Mouse (Mus musculus): ENCODE measurements around the gene Pgbd1. TPM values are rescaled to one million over a fixed set of nuclear protein-coding genes. Genes with fewer than 3 reads are reported as not detected.

The Pgbd1 gene
- polyA plus RNA-seq, 1 experiment from 2014 or later: 3.1 TPM

DNA sequence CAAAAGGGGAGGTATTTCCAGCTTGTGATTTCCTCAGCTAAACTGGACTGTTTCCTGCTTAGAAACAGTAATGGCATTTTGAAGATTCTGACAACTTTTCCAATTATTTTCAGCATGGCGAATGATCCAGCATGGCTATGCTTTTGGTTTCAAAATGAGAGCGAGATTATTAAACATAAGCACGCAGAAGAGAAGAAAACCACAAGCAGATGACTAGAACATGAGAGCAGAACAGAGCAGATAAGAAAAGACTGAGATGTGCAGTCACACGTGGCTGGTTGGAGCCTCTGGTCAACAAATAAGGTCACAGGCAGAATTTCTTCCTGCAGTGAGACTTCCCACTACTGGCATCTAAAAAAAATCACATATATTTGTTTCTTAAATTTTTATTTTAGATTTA lies 25.6 kb downstream of the Pgbd1 start:
- no peaks in the 10 kb centered on the region for H3K27me3 ChIP-seq (replicated peaks)
- 0 out of 2 replicates have a peak overlapping the region, but pooled peaks have one; percentile 36 for H3K4me2 ChIP-seq
- no peak for ATAC-seq (ENCODE audit: insufficient number of reproducible peaks, low FRiP score)
- 54% methylated on average over 4 of the region's 4 CpGs for WGBS
- H3K27ac ChIP-seq (ENCODE audit: poor library complexity, severe bottlenecking): peak overlapping the region; percentile 60
- no peaks in the 10 kb centered on the region for H3K36me3 ChIP-seq
- H3K9ac ChIP-seq: no peak overlapping the region
- no peaks in the 10 kb centered on the region for H3K9me3 ChIP-seq (replicated peaks)
- H3K4me3 ChIP-seq: no peak overlapping the region
- H3K4me1 ChIP-seq (replicated peaks): peaks cover 25% of the 10 kb centered on the region

DNA sequence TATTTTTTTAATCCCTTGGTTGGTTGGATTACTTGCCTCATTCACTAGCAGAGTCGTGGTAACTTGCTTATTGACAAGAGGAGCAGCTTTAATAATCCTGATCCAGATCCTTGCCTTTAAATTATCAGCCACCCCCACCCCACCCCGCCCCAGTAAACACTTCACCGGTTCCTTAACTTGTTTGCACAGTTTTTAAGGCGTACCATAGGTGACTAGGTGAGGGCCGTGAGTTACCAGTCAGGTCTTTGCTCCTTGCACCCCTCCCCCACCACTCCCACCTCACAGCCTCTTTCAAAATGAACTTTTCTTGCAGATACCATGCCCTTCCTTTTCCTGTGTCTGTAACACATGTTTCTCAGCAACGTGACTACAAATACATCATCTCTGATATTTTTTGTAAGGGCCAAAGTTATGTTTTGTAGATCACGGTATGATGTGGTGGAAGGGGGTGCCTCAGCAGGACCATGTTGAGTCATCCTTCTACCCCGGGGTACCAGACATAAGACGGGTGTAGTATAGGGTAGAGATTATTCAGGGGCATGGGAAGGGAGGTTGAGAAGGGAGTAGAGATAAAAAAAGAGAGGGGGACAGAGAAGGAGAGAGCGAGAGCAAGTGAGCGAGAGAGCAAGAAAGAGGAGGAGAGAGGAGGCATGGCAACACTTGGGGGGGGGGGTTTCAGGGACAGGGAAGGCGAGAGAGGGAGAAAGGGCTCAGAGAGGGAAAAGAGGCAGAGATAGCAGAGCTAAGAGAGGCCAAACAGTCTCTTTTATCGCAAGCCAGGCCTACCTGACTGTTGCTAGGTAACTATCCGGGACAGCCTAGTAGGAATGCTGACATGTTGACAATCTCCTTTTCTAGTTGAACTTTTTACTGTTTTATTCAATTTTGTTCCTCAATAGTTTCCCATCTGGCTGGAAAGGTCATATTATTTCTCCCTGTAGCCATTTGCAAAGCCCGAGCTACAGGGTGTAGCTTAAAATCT lies 26.3 kb downstream of the Pgbd1 start:
- Histone ChIP-seq H3K27me3 (replicated peaks) (no peaks in the 10 kb centered on the region), H3K4me1 (replicated peaks) (peaks cover 25% of the 10 kb centered on the region), H3K9ac (no peak overlapping the region), H3K9me3 (replicated peaks) (no peaks in the 10 kb centered on the region), H3K4me2 (peak overlapping the region; percentile 36), H3K27ac (ENCODE audit: poor library complexity, severe bottlenecking) (peak overlapping the region; percentile 60), H3K36me3 (no peaks in the 10 kb centered on the region), H3K4me3 (no peak overlapping the region)
- WGBS: 40% methylated on average over 15 of the region's 15 CpGs
- ATAC-seq (ENCODE audit: insufficient number of reproducible peaks, low FRiP score): peak; percentile 42; the same call in 1 of the 2 replicates

GRCm38 (mm10) chr13:21408805-21409459 lies 31.9 kb downstream of the Pgbd1 start:
- Histone ChIP-seq H3K9me3 (replicated peaks) (no peaks in the 10 kb centered on the region), H3K4me2 (peak overlapping the region; percentile 74), H3K27ac (ENCODE audit: poor library complexity, severe bottlenecking) (peak overlapping the region; percentile 85; the same call in 1 of the 2 replicates), H3K27me3 (replicated peaks) (no peaks in the 10 kb centered on the region), H3K4me3 (peak overlapping the region; percentile 54), H3K36me3 (no peaks in the 10 kb centered on the region), H3K4me1 (replicated peaks) (no peaks in the 10 kb centered on the region; the same call in 1 of the 2 replicates), H3K9ac (peak overlapping the region; percentile 70)
- ATAC-seq (ENCODE audit: insufficient number of reproducible peaks, low FRiP score): no peak
- WGBS: 50% methylated on average over 11 of the region's 11 CpGs

DNA sequence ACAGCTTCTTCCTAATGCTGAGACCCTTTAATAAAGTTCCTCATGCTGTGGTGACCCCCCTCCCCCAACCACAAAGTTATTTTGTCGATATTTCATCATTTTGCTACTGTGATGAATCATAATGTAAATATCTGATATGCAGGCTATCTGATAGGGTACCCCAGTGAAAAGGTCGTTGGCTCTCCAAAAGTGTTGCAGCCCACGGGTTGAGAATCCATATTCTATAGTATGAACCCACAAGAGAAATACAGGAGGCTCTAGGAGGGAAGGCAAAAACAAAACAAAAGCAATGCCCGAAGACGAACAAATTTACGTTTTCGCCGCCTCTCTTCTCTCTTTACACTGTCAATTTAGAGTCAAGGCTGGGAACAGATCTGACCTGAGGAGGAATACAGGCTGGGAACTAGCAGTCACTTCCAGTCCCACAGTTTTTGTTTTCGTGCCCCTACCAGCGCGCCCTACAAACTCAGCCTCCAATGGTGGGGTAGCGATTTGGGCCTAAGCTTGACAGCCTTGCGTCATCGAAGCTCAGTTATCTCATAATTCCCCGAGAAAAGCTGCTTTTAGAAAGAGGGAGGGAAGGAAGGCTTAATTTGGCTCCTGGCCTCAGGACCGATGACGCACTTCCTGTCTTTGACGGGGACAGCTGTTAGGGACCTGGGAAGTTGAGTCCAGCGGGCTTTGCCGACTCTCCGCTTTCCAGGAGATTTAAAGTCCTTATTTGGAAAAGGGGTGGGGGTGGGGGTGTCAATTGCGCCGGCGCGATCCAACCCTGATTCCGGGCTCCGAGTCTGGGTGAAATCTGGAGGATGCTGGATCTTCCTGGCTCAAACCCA lies 32.7 kb downstream of the Pgbd1 start:
- Histone ChIP-seq H3K27ac (ENCODE audit: poor library complexity, severe bottlenecking) (peak overlapping the region; percentile 85), H3K27me3 (replicated peaks) (no peaks in the 10 kb centered on the region), H3K9ac (peak overlapping the region; percentile 70), H3K36me3 (no peaks in the 10 kb centered on the region), H3K4me2 (peak overlapping the region; percentile 74), H3K4me3 (peak overlapping the region; percentile 54), H3K9me3 (replicated peaks) (no peaks in the 10 kb centered on the region), H3K4me1 (replicated peaks) (no peaks in the 10 kb centered on the region; the same call in 1 of the 2 replicates)
- ATAC-seq (ENCODE audit: insufficient number of reproducible peaks, low FRiP score): peak; percentile 92
- WGBS: 3% methylated on average over 27 of the region's 27 CpGs

- ATAC-seq (ENCODE audit: insufficient number of reproducible peaks, low FRiP score): no peak
- WGBS: 73% methylated on average over 11 of the region's 11 CpGs
- peak overlapping the region; percentile 74; the same call in 1 of the 2 replicates for H3K4me2 ChIP-seq
- H3K4me1 ChIP-seq (replicated peaks): no peaks in the 10 kb centered on the region; the same call in 1 of the 2 replicates
- no peaks in the 10 kb centered on the region for H3K9me3 ChIP-seq (replicated peaks)
- H3K4me3 ChIP-seq: no peak overlapping the region
- no peaks in the 10 kb centered on the region for H3K36me3 ChIP-seq
- H3K27me3 ChIP-seq (replicated peaks): no peaks in the 10 kb centered on the region
- peak overlapping the region; percentile 85 for H3K27ac ChIP-seq (ENCODE audit: poor library complexity, severe bottlenecking)
- no peak overlapping the region for H3K9ac ChIP-seq
These were observed 33.5 kb downstream of the Pgbd1 start for GRCm38 (mm10) chr13:21407341-21407740.

DNA sequence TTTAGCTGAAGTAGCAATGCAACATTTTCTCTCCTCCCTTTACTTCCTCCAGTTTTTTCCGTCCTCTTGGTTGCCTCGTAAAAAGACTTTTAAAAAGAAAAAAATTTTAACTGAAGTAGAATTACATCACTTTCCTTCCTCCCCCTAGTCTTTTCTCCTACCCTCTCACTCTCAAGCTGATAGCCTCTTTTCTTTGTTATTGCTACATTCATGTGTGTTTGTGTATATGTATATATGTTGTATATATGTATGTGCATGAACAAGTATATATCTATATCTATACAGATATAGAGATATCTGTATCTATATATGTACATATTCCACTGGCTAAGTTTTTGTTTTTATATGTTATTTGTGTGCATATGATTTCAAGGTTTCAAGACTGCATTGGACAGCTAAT lies 38.0 kb downstream of the Pgbd1 start:
- peaks cover 14% of the 10 kb centered on the region for H3K4me1 ChIP-seq (replicated peaks)
- no peaks in the 10 kb centered on the region for H3K9me3 ChIP-seq (replicated peaks)
- peaks cover 16% of the 10 kb centered on the region for H3K36me3 ChIP-seq
- WGBS: 0% methylated on average over 2 of the region's 2 CpGs
- peak overlapping the region; percentile 81; the same call in 1 of the 2 replicates for H3K9ac ChIP-seq
- H3K27ac ChIP-seq (ENCODE audit: poor library complexity, severe bottlenecking): no peak overlapping the region
- H3K4me2 ChIP-seq: peak overlapping the region; percentile 74
- ATAC-seq (ENCODE audit: insufficient number of reproducible peaks, low FRiP score): no peak
- peak overlapping the region; percentile 70 for H3K4me3 ChIP-seq
- H3K27me3 ChIP-seq (replicated peaks): no peaks in the 10 kb centered on the region

DNA sequence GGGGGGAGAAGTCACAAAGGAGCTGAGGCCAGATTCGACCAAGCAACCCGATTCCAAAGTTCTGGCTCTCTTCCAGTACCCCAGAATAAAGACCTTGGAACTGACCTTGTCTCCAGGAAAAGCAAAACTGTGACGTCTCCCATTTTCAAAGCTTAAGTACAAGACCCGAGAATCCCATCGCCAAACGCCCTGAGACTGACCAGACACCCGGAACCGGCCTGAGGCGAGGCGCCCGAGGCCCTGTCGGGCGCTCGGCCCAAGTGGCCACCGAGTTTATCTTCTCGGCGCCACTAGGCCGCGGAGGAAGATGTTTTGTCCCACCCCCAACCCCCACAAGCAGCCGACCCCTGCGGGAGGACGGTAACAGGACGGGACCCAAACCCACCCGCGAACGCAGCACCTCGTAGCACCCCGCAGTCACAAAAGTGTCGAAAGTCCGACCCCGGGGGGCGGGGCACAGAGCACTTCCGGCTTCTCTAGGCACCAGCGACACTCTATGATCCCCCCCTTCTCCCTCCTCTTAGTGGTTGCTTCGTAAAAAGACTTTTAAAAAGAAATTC lies 38.5 kb downstream of the Pgbd1 start, which contains the start of gene Zkscan3:
Zkscan3 (minus strand) TSS at position 469 of the 560 bp plus-strand sequence.
- ATAC-seq (ENCODE audit: insufficient number of reproducible peaks, low FRiP score): peak; percentile 93
- Histone ChIP-seq H3K9ac (peak within 1 kb of the TSS; percentile 81), H3K27me3 (replicated peaks) (no peaks in the 10 kb centered on the region), H3K4me1 (replicated peaks) (peaks cover 14% of the 10 kb centered on the region), H3K27ac (ENCODE audit: poor library complexity, severe bottlenecking) (peak within 1 kb of the TSS; percentile 93), H3K4me3 (peak within 1 kb of the TSS; percentile 70), H3K36me3 (peaks cover 16% of the 10 kb centered on the region), H3K9me3 (replicated peaks) (no peaks in the 10 kb centered on the region), H3K4me2 (peak within 1 kb of the TSS; percentile 74)
- 0% methylated on average over 35 of the region's 35 CpGs for WGBS

GRCm38 (mm10) chr13:21401636-21402286 lies 39.1 kb downstream of the Pgbd1 start:
- H3K27ac ChIP-seq (ENCODE audit: poor library complexity, severe bottlenecking): peak overlapping the region; percentile 93
- peaks cover 19% of the 10 kb centered on the region for H3K36me3 ChIP-seq
- H3K4me1 ChIP-seq (replicated peaks): peaks cover 14% of the 10 kb centered on the region
- WGBS: 7% methylated on average over 12 of the region's 12 CpGs
- H3K9me3 ChIP-seq (replicated peaks): no peaks in the 10 kb centered on the region
- no peaks in the 10 kb centered on the region for H3K27me3 ChIP-seq (replicated peaks)
- peak overlapping the region; percentile 70 for H3K4me3 ChIP-seq
- ATAC-seq (ENCODE audit: insufficient number of reproducible peaks, low FRiP score): peak; percentile 30
- H3K9ac ChIP-seq: peak overlapping the region; percentile 81
- H3K4me2 ChIP-seq: peak overlapping the region; percentile 74

DNA sequence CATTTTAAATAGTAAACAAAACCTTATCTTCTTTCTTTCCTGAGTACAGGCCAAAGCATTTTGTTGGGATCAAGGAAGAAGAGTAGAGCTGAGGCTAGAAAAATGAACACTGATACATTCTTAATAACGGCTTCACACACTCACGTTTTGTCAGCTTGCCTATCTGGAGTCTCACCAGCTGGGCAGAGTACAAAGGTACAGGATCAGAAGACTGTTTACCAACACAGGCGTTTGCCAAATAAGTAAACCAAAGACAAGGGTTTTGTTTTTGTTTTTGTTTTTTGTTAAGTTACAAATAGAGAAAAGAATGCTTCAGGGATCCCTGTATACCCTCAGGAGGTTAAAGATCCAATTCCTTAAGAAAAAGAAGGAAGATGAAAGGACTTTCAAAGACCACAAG lies 39.7 kb downstream of the Pgbd1 start:
- no peaks in the 10 kb centered on the region for H3K9me3 ChIP-seq (replicated peaks)
- peaks cover 14% of the 10 kb centered on the region for H3K4me1 ChIP-seq (replicated peaks)
- H3K27me3 ChIP-seq (replicated peaks): no peaks in the 10 kb centered on the region
- no peak overlapping the region for H3K27ac ChIP-seq (ENCODE audit: poor library complexity, severe bottlenecking)
- peak overlapping the region; percentile 74 for H3K4me2 ChIP-seq
- peaks cover 25% of the 10 kb centered on the region for H3K36me3 ChIP-seq
- H3K9ac ChIP-seq: peak overlapping the region; percentile 81; the same call in 1 of the 2 replicates
- ATAC-seq (ENCODE audit: insufficient number of reproducible peaks, low FRiP score): no peak
- 74% methylated on average over 3 of the region's 3 CpGs for WGBS
- H3K4me3 ChIP-seq: peak overlapping the region; percentile 70

DNA sequence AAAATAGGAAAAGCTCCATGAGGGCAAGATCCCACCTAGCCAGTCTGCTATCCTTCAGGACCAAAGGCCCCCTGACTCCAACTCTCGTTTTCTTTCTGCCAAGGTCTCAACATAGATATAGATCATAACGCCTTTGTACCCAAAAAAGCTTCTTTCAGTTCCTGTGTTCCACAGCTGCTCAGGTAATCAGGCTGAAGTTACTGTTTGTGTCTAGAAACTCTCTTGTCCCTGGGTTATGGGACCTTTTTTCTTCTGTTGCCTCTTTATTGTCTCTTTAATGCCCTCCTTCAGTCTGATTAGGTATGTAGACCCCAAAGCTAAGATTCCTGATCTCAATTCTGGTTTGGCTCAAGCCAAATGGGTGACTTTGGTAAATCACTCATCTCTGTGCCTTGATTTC lies 43.4 kb downstream of the Pgbd1 start:
- Histone ChIP-seq H3K9ac (no peak overlapping the region), H3K4me2 (no peak overlapping the region), H3K4me3 (no peak overlapping the region), H3K4me1 (replicated peaks) (peaks cover 14% of the 10 kb centered on the region), H3K27me3 (replicated peaks) (no peaks in the 10 kb centered on the region), H3K9me3 (replicated peaks) (peaks cover 4% of the 10 kb centered on the region; the same call in 1 of the 2 replicates), H3K27ac (ENCODE audit: poor library complexity, severe bottlenecking) (no peak overlapping the region), H3K36me3 (peaks cover 59% of the 10 kb centered on the region)
- ATAC-seq (ENCODE audit: insufficient number of reproducible peaks, low FRiP score): no peak
- 85% methylated on average over 2 of the region's 2 CpGs for WGBS

Data from heart, embryonic 12.5 days (tissue).